Mouse (Mus musculus) heart, embryonic 14.5 days (tissue): ENCODE results near the gene Glra1. TPM values are rescaled to one million over a fixed set of nuclear protein-coding genes. Genes with fewer than 3 reads are reported as not detected.

Source experiments
- ATAC-seq: fragments of 200-750 bp; cut with Nextera tagmentation; 2 replicates; pipeline ENCODE4 v1.8.0; 2017; ENCODE audit warnings: low read depth, moderate TSS enrichment; ENCODE audit not compliant: insufficient number of reproducible peaks, insufficient read depth, low FRiP score
- H3K27ac ChIP-seq, 2 experiments: fragments of 200-500 bp in 1 of 2; fragments of 300-500 bp in 1 of 2; sonication (generic) in 1 of 2; replicated peaks in 1 of 2; 2 replicates each; pipeline ENCODE4 v1.5.1; 2012 to 2014; ENCODE audit warnings: low read depth in 2 of 2, low read length in 2 of 2, control low read depth in 1 of 2, mild to moderate bottlenecking in 1 of 2, mixed read lengths in 1 of 2; ENCODE audit not compliant: control insufficient read depth in 1 of 2, insufficient read depth in 1 of 2
- H3K27me3 ChIP-seq: fragments of 300-500 bp; sonication (generic); 2 replicates; pipeline ENCODE4 v1.6.1; 2014; ENCODE audit warnings: mild to moderate bottlenecking, low read length, control low read depth; ENCODE audit not compliant: control insufficient read depth, insufficient read depth
- H3K36me3 ChIP-seq: fragments of 300-500 bp; sonication (generic); 2 replicates; pipeline ENCODE4 v1.6.1; 2014; ENCODE audit warnings: mild to moderate bottlenecking, control low read depth, low read length, mixed read lengths; ENCODE audit not compliant: control insufficient read depth, insufficient read depth
- H3K4me1 ChIP-seq, 2 experiments: fragments of 200-500 bp in 1 of 2; fragments of 300-500 bp in 1 of 2; sonication (generic) in 1 of 2; 2 replicates each; pipeline ENCODE4 v1.6.1; 2012 to 2014; ENCODE audit warnings: low read length in 2 of 2, control low read depth in 1 of 2, mixed read lengths in 1 of 2; ENCODE audit not compliant: control insufficient read depth in 2 of 2, insufficient read depth in 2 of 2
- H3K4me2 ChIP-seq: fragments of 300-500 bp; sonication (generic); 2 replicates; pipeline ENCODE4 v1.6.1; 2014; ENCODE audit warnings: mild to moderate bottlenecking, low read length
- H3K4me3 ChIP-seq, 2 experiments: fragments of 200-500 bp in 1 of 2; fragments of 300-500 bp in 1 of 2; sonication (generic) in 1 of 2; 2 replicates each; pipeline ENCODE4 v1.5.1; 2012 to 2014; ENCODE audit warnings: low read length in 2 of 2, mild to moderate bottlenecking in 2 of 2, control low read depth in 1 of 2, low read depth in 1 of 2, moderate library complexity in 1 of 2; ENCODE audit not compliant: control insufficient read depth in 1 of 2, insufficient read depth in 1 of 2
- H3K9ac ChIP-seq: fragments of 300-500 bp; sonication (generic); 2 replicates; pipeline ENCODE4 v1.6.1; 2014; ENCODE audit warnings: mild to moderate bottlenecking, low read length
- H3K9me3 ChIP-seq: fragments of 300-500 bp; sonication (generic); 2 replicates; pipeline ENCODE4 v1.6.1; 2016; ENCODE audit warnings: low read length, control low read depth; ENCODE audit not compliant: control insufficient read depth
- WGBS: fragments of 180-500 bp; shearing (Covaris S2); extraction: QIAGEN DNeasy Blood & Tissue Kit; methylation state at CpG from one replicate; pipeline ENCODE4 v1.1.7; 2014; 5-methylcytosine and 5-hydroxymethylcytosine counted together
- polyA plus RNA-seq: library from polyadenylated mRNA; unstranded; fragments of >200 nt; fragmentation: Nextera tagmentation; extraction: Ambion mirVana; gene quantifications from 2 replicates; pipeline ENCODE4 v1.2.1, GENCODE M21; 2014

The Glra1 gene
- polyA plus RNA-seq, 1 experiment from 2014 or later: not detected

DNA sequence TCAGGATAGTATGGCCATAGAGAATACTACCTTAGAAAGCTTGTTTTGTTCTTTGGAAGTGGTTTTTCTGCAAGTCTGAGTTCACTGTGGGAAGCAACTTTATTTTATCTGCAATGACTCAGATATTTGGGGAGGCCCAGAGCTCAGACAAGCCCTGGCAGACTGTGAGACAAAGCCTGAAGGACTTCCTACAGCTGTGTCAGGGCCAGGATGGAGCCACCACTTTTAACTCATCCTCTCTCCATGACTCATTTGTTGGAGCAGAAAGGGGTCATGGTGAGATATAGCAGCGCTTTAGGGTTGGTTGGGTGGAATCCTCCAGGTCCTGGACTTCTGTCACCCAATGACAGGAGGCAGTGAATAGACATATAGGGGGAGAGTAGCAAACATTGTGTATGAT is 12.3 kb downstream of the Glra1 start:
- no peak overlapping the region for H3K9ac ChIP-seq
- H3K4me3 ChIP-seq: no peak overlapping the region
- H3K36me3 ChIP-seq: no peaks in the 10 kb centered on the region
- H3K27ac ChIP-seq: no peak overlapping the region
- no peaks in the 10 kb centered on the region for H3K27me3 ChIP-seq
- H3K4me2 ChIP-seq: no peak overlapping the region
- no peaks in the 10 kb centered on the region for H3K9me3 ChIP-seq
- no peaks in the 10 kb centered on the region for H3K4me1 ChIP-seq
- ATAC-seq: no peak
- 60% methylated on average over 1 of the region's 1 CpGs for WGBS

DNA sequence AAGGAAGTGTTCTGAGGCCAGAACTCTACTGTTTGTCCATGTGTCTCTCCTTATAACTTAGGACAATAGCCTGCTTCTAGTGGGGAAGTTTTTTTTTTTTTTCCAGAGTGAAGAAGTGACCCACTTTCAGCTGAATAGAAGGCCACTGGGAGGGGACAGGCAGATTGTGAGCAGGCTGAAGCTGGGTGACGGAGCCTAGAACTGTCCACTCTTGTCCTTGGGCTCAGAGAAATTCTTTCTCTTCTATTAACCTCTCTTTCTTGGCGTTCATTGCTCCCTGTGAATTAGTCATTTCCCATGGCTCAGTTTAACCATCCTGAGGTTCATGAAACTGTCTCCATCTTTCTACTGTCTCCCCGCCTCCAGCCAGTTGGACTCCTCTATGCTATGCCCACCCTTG is 13.6 kb downstream of the Glra1 start:
- no peaks in the 10 kb centered on the region for H3K36me3 ChIP-seq
- no peak overlapping the region for H3K4me3 ChIP-seq
- no peak overlapping the region for H3K27ac ChIP-seq
- no peaks in the 10 kb centered on the region for H3K9me3 ChIP-seq
- no peaks in the 10 kb centered on the region for H3K4me1 ChIP-seq
- no peaks in the 10 kb centered on the region for H3K27me3 ChIP-seq
- no peak overlapping the region for H3K4me2 ChIP-seq
- WGBS: 73% methylated on average over 3 of the region's 3 CpGs
- ATAC-seq: no peak
- H3K9ac ChIP-seq: no peak overlapping the region

GRCm38 (mm10) chr11:55591194-55591593 is 16.8 kb downstream of the Glra1 start:
- no peak overlapping the region for H3K27ac ChIP-seq
- no peaks in the 10 kb centered on the region for H3K36me3 ChIP-seq
- H3K4me3 ChIP-seq: no peak overlapping the region
- H3K4me1 ChIP-seq: no peaks in the 10 kb centered on the region
- 40% methylated on average over 2 of the region's 2 CpGs for WGBS
- H3K27me3 ChIP-seq: no peaks in the 10 kb centered on the region
- no peaks in the 10 kb centered on the region for H3K9me3 ChIP-seq
- no peak overlapping the region for H3K4me2 ChIP-seq
- H3K9ac ChIP-seq: no peak overlapping the region
- ATAC-seq: no peak

DNA sequence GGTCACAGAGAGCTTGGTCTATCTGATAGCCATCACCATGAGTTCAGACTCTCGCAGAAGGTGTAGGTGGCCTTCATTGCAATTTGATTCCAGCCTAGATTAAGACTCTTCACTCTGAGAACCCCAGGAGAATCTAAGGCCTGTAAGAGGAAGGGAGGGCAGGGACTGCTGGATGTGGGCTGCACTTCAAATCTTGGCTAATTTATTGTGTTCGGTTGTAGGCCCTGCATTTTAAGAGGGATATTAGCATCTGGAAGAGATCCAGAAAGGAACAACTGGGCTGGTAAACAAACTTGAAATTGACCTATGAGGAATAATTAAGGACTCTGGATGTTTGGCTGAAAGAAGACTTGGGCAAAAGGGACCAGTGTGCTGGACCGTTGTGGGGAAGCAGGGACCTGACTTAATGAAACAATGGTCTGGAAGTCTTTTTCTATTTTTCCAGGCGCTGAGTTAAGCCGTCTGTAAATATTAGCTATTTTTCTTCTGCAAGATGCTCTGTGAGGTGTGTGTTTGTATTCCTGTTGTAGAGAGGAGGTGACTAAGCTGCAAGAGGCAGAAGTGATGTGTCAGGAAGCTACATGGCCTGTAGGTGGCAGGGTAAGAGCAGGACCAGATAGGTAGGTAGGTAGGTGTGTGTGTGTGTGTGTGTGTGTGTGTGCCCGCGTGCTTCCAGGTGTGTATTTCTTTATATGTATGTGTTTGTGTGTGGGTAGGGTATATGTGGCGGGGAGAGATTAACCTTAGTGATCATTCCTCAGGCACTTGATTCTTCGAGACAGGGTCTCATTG is 18.4 kb downstream of the Glra1 start:
- no peaks in the 10 kb centered on the region for H3K4me1 ChIP-seq
- no peak overlapping the region for H3K9ac ChIP-seq
- no peaks in the 10 kb centered on the region for H3K36me3 ChIP-seq
- no peak for ATAC-seq
- WGBS: 80% methylated on average over 9 of the region's 9 CpGs
- H3K4me3 ChIP-seq: no peak overlapping the region
- no peak overlapping the region for H3K27ac ChIP-seq
- H3K27me3 ChIP-seq: no peaks in the 10 kb centered on the region
- no peak overlapping the region for H3K4me2 ChIP-seq
- no peaks in the 10 kb centered on the region for H3K9me3 ChIP-seq

DNA sequence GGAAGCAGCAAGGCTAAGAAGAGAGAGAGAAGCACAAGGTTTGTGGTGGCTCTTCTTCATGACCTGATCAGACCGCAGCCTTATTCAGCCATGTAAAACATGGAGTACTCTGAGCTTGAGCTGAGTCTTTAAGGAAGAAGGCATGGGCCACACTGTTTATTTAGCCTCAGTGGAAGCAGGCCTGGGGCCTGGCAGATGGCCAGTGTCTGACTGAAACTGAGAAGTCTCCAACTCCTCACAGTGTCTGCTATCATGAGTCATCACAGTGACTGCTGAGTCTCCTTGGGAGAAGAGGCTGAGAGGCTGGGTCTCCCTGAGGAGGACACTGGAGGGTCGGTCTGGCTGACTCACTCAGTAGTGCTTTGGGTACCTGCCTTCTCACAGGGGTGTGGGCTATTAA is 33.6 kb downstream of the Glra1 start:
- WGBS: 61% methylated on average over 2 of the region's 2 CpGs
- no peak for ATAC-seq

GRCm38 (mm10) chr11:55571144-55571543 is 36.9 kb downstream of the Glra1 start:
- WGBS: 25% methylated on average over 2 of the region's 2 CpGs
- Histone ChIP-seq H3K27ac (no peak overlapping the region), H3K4me3 (no peak overlapping the region), H3K36me3 (no peaks in the 10 kb centered on the region), H3K9me3 (no peaks in the 10 kb centered on the region), H3K9ac (no peak overlapping the region), H3K4me1 (no peaks in the 10 kb centered on the region), H3K4me2 (no peak overlapping the region), H3K27me3 (no peaks in the 10 kb centered on the region)
- no peak for ATAC-seq

More for the DNA sequence above, 33.6 kb downstream of the Glra1 start:
- Histone ChIP-seq H3K4me2 (no peak overlapping the region), H3K4me3 (no peak overlapping the region), H3K9ac (no peak overlapping the region), H3K9me3 (no peaks in the 10 kb centered on the region), H3K4me1 (no peaks in the 10 kb centered on the region), H3K36me3 (no peaks in the 10 kb centered on the region), H3K27me3 (no peaks in the 10 kb centered on the region), H3K27ac (no peak overlapping the region)

GRCm38 (mm10) chr11:55566309-55567099 is 41.5 kb downstream of the Glra1 start:
- WGBS: 63% methylated on average over 9 of the region's 9 CpGs
- ATAC-seq: no peak

More at GRCm38 (mm10) chr11:55566309-55567099, 41.5 kb downstream of the Glra1 start:
- no peak overlapping the region for H3K4me3 ChIP-seq
- no peaks in the 10 kb centered on the region for H3K9me3 ChIP-seq
- H3K4me1 ChIP-seq: no peaks in the 10 kb centered on the region
- no peaks in the 10 kb centered on the region for H3K36me3 ChIP-seq
- H3K27ac ChIP-seq: no peak overlapping the region
- H3K4me2 ChIP-seq: no peak overlapping the region
- H3K27me3 ChIP-seq: no peaks in the 10 kb centered on the region
- H3K9ac ChIP-seq: no peak overlapping the region
